Mouse (Mus musculus): Measurements from ENCODE around the gene Ttc7b.

Ttc7b gene

GRCm38 (mm10) chr12:100261761-100262160 lies 258.9 kb downstream of the Ttc7b start:
- DNase-seq: no peak

- no peak for DNase-seq
Measured at GRCm38 (mm10) chr12:100260151-100260550, 260.5 kb downstream of the Ttc7b start.

GRCm38 (mm10) chr12:100257779-100258178 lies 262.8 kb downstream of the Ttc7b start:
- no peak for DNase-seq

GRCm38 (mm10) chr12:100255441-100255949 lies 265.1 kb downstream of the Ttc7b start:
- DNase-seq: no peak

GRCm38 (mm10) chr12:100254471-100254870 lies 266.2 kb downstream of the Ttc7b start:
- DNase-seq: no peak
